Mouse (Mus musculus): ENCODE data around the gene AI597479. TPM values are rescaled to one million over a fixed set of nuclear protein-coding genes. Genes with fewer than 3 reads are reported as not detected.
A peak's percentile ranks its signal among the peaks of the same experiment; 100 is the strongest.

The AI597479 gene
- polyA plus RNA-seq, 2 experiments: 4.7 to 6.0 TPM

DNA sequence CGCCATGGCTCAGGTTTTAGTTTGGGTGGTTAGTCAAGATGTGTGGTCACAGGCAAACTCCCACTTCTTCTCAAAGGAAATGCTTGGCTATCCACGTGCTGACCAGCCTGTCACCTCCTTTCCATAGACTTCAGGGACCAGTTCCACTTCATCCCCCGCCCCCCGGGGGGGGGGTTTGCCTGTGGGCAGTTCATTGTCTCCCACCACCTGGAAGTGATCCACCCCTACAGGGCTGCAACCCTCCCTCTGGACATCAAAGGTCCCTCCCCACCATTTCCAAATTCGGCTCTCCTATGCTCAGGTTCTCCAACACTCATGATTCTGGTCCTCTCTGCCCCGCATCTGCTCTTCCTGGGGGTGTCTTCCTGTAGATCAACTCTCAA lies 64.6 kb downstream of the AI597479 start:
- 5% methylated on average over 6 of the region's 6 CpGs for WGBS (ENCODE audit: insufficient replicate concordance)
- Histone ChIP-seq H3K4me2 (ENCODE audit: low read depth) (peak overlapping the region; percentile 49), H3K9me3 (ENCODE audit: control insufficient read depth, low read length) (no peaks in the 10 kb centered on the region), H3K4me1 (replicated peaks; ENCODE audit: control insufficient read depth in 2 of 2, insufficient read depth in 2 of 2, low read length in 1 of 2) (no peaks in the 10 kb centered on the region), H3K27me3 (ENCODE audit: control insufficient read depth, insufficient read depth, low read length) (peaks cover 13% of the 10 kb centered on the region), H3K9ac (replicated peaks) (no peak overlapping the region), H3K36me3 (replicated peaks; ENCODE audit: control insufficient read depth, insufficient read depth, low read depth) (no peaks in the 10 kb centered on the region), H3K4me3 (ENCODE audit: insufficient read depth in 1 of 2, low read depth in 2 of 2, low read length in 2 of 2) (peak overlapping the region; percentile 35 to 42; a peak in 3 of 4 replicates), H3K27ac (no peak overlapping the region)
- TF ChIP-seq EP300 (IDR thresholded peaks at IDR 0.05; ENCODE audit: low read depth) (no peak), CTCF (IDR thresholded peaks at IDR 0.05; ENCODE audit: low read depth) (no peak)
- DNase-seq (ENCODE audit: low read depth in 3 of 3, low spot score in 3 of 3) (no peak), ATAC-seq (ENCODE audit: insufficient read depth) (no peak)

DNA sequence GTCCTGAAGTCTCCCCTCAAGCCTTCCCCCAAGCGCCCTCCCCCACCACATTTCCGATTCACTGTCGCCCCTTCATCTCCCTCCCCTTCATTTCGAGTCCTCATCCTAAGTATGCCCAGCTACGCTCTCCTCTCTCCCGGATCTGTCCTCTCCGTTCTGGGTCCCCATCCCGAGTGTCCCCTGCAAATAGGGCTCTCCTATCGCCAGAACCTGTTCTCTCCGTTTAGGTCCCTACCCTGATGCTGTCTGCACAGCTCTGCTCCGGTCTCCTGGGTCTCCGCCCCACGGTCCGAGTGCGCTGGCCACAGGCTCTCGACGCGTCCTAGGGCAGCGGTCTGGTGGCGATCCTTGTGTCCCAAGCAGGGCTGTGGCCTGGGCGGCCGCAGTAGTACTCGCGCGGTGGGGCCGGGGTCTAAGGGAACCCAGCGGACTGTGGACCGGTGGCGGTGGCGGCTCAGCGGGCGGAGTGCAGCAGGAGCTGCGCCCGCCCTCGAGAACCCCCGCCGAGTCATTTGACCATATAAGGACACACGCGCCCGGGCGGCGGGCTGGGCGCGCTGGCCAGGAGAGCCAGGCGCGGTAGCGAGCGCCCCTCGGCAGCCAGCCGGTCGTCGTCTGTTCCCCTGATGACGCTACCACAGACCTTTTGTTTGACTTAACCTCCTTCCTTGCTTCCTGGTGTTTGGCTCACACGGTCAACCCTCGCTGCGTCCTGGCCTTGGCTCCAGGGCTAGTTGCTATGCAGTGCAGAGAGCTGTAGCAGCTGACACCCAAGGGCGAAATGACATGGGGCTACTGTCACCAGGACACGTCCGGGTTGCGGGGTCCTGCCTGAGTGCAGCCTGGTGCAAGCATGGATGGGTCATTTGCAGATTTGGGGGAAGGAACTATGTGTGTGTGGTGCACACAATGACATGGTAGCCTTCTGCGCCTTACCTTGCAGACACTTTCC lies 65.2 kb downstream of the AI597479 start:
- Histone ChIP-seq H3K9ac (replicated peaks) (no peak overlapping the region), H3K4me3 (ENCODE audit: insufficient read depth in 1 of 2, low read depth in 2 of 2, low read length in 2 of 2) (peak overlapping the region; percentile 35 to 42), H3K4me1 (replicated peaks; ENCODE audit: control insufficient read depth in 2 of 2, insufficient read depth in 2 of 2, low read length in 1 of 2) (no peaks in the 10 kb centered on the region), H3K36me3 (replicated peaks; ENCODE audit: control insufficient read depth, insufficient read depth, low read depth) (no peaks in the 10 kb centered on the region), H3K27me3 (ENCODE audit: control insufficient read depth, insufficient read depth, low read length) (peaks cover 13% of the 10 kb centered on the region), H3K9me3 (ENCODE audit: control insufficient read depth, low read length) (no peaks in the 10 kb centered on the region), H3K27ac (no peak overlapping the region), H3K4me2 (ENCODE audit: low read depth) (peak overlapping the region; percentile 49)
- ATAC-seq (ENCODE audit: insufficient read depth) (0 out of 2 replicates have a peak, but pooled peaks have one; percentile 51), DNase-seq (ENCODE audit: low read depth in 3 of 3, low spot score in 3 of 3) (no peak)
- no peak for TF ChIP-seq CTCF (IDR thresholded peaks at IDR 0.05; ENCODE audit: low read depth)
- no peak for TF ChIP-seq EP300 (IDR thresholded peaks at IDR 0.05; ENCODE audit: low read depth)
- whole genome bisulfite sequencing (ENCODE audit: insufficient replicate concordance): 5% methylated on average over 61 of the region's 61 CpGs

DNA sequence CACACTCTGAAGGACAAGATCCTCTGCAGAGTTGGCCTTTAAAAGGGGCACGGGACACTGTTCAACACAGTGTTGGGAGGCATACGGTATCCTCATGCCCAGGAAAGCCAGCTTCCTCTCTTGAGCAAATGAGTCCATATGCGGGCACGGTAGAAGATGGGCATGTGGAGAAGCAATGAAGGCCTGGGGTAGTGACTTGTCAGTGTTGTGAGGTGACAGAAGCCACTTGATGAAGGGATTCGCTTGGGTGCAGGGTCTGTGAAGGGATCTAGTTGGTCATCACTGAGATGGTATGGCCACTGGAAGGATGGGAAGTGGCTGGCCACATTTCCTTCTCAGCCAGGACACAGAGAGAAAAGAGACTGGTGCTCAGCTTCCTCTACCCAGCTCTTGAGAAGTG lies 66.1 kb downstream of the AI597479 start:
- Histone ChIP-seq H3K4me1 (replicated peaks; ENCODE audit: control insufficient read depth in 2 of 2, insufficient read depth in 2 of 2, low read length in 1 of 2) (no peaks in the 10 kb centered on the region), H3K36me3 (replicated peaks; ENCODE audit: control insufficient read depth, insufficient read depth, low read depth) (no peaks in the 10 kb centered on the region), H3K4me3 (ENCODE audit: insufficient read depth in 1 of 2, low read depth in 2 of 2, low read length in 2 of 2) (no peak overlapping the region), H3K9me3 (ENCODE audit: control insufficient read depth, low read length) (no peaks in the 10 kb centered on the region), H3K9ac (replicated peaks) (no peak overlapping the region), H3K27me3 (ENCODE audit: control insufficient read depth, insufficient read depth, low read length) (peaks cover 13% of the 10 kb centered on the region), H3K4me2 (ENCODE audit: low read depth) (no peak overlapping the region), H3K27ac (no peak overlapping the region)
- ATAC-seq (ENCODE audit: insufficient read depth): no peak
- WGBS (ENCODE audit: insufficient replicate concordance): 65% methylated on average over 5 of the region's 5 CpGs
- DNase-seq (ENCODE audit: low read depth in 3 of 3, low spot score in 3 of 3): no peak
- TF ChIP-seq EP300 (IDR thresholded peaks at IDR 0.05; ENCODE audit: low read depth) (no peak), CTCF (IDR thresholded peaks at IDR 0.05; ENCODE audit: low read depth) (no peak)

Other genes starting within 250 kb of the AI597479 start
- 13.4 and 22.0 TPM in 2 replicates for gene Mrps9, start 247.5 kb upstream of the AI597479 start, polyA plus RNA-seq (2012; rRNA removed)
- 26.0 and 26.3 TPM in 2 replicates for gene Mrps9, start 247.5 kb upstream of the AI597479 start, polyA plus RNA-seq (2014; fragmentation: Nextera tagmentation; extraction: Ambion mirVana)
- 0.07 and 0.11 TPM in 2 replicates for gene Gpr45, start 145.8 kb upstream of the AI597479 start, polyA plus RNA-seq (2012; rRNA removed)
- gene Gpr45, start 145.8 kb upstream of the AI597479 start, polyA plus RNA-seq (2014; fragmentation: Nextera tagmentation; extraction: Ambion mirVana): 0.24 and 0.32 TPM in 2 replicates
- gene Tgfbrap1, start 73 bp upstream of the AI597479 start, polyA plus RNA-seq (2012; rRNA removed): 4.2 and 4.7 TPM in 2 replicates
- 2.7 and 3.6 TPM in 2 replicates for gene Tgfbrap1, start 73 bp upstream of the AI597479 start, polyA plus RNA-seq (2014; fragmentation: Nextera tagmentation; extraction: Ambion mirVana)
- gene Fhl2, start 98.3 kb downstream of the AI597479 start, polyA plus RNA-seq (2012; rRNA removed): 2.0 and 2.3 TPM in 2 replicates
- gene Fhl2, start 98.3 kb downstream of the AI597479 start, polyA plus RNA-seq (2014; fragmentation: Nextera tagmentation; extraction: Ambion mirVana): 1.8 and 2.9 TPM in 2 replicates